Mouse (Mus musculus) bone marrow macrophage, adult 2 months (primary cell): ENCODE measurements at regions not wholly inside any gene's neighbourhood (a gene's known extent, or its start where the extent isn't known, plus 50 kb on each side); places are given as distances from the start of the nearest gene placed in this dataset.

Experiments
- H3K27ac ChIP-seq: 2 replicates; pipeline ENCODE4 v1.5.1; 2012; ENCODE audit warnings: low read depth, low read length; ENCODE audit not compliant: insufficient read depth
- H3K4me1 ChIP-seq: 2 replicates; pipeline ENCODE4 v1.6.1; 2012; ENCODE audit warnings: low read length; ENCODE audit not compliant: control insufficient read depth, insufficient read depth
- H3K4me3 ChIP-seq: 2 replicates; pipeline ENCODE4 v1.5.1; 2012; ENCODE audit warnings: mild to moderate bottlenecking, low read length, moderate library complexity; ENCODE audit not compliant: insufficient read depth
- CTCF ChIP-seq: IDR thresholded peaks from 2 replicates; pipeline ENCODE4 v1.5.1; 2012; ENCODE audit warnings: low read depth, mild to moderate bottlenecking, low read length, moderate library complexity
- POLR2A ChIP-seq: IDR thresholded peaks from 2 replicates; pipeline ENCODE4 v1.6.1; 2012; ENCODE audit warnings: mild to moderate bottlenecking, low read depth, low read length, borderline replicate concordance

GRCm38 (mm10) chr16:77328049-77328448 is 273.8 kb downstream of the Gm11146 start:
- Histone ChIP-seq H3K4me1 (peaks cover 13% of the 10 kb centered on the region), H3K27ac (peak overlapping the region; percentile 98), H3K4me3 (no peak overlapping the region)
- TF ChIP-seq CTCF (no peak), POLR2A (no peak)

- no peak for TF ChIP-seq CTCF
- no peak for TF ChIP-seq POLR2A
- Histone ChIP-seq H3K4me1 (peaks cover 14% of the 10 kb centered on the region), H3K4me3 (no peak overlapping the region), H3K27ac (no peak overlapping the region)
Observed at GRCm38 (mm10) chr16:77322338-77322737, 279.6 kb downstream of the Gm11146 start.

- Histone ChIP-seq H3K4me1 (peaks cover 25% of the 10 kb centered on the region), H3K27ac (peak overlapping the region; percentile 98), H3K4me3 (no peak overlapping the region)
- no peak for TF ChIP-seq CTCF
- no peak for TF ChIP-seq POLR2A
Observed at GRCm38 (mm10) chr16:77318150-77318549, 283.7 kb downstream of the Gm11146 start.

GRCm38 (mm10) chr16:77315354-77315753 is 286.5 kb downstream of the Gm11146 start:
- Histone ChIP-seq H3K4me3 (peak overlapping the region; percentile 26; the same call in 1 of the 2 replicates), H3K27ac (peak overlapping the region; percentile 100), H3K4me1 (peaks cover 32% of the 10 kb centered on the region)
- TF ChIP-seq CTCF (no peak), POLR2A (no peak)

GRCm38 (mm10) chr16:77313195-77313594 is 288.7 kb downstream of the Gm11146 start:
- peaks cover 21% of the 10 kb centered on the region for H3K4me1 ChIP-seq
- TF ChIP-seq CTCF (no peak), POLR2A (no peak)
- H3K27ac ChIP-seq = no peak overlapping the region; the same call in 1 of the 2 replicates
- H3K4me3 ChIP-seq = no peak overlapping the region

- peak overlapping the region; percentile 56 for H3K4me3 ChIP-seq
- peaks cover 5% of the 10 kb centered on the region for H3K4me1 ChIP-seq
- peak overlapping the region; percentile 93 for H3K27ac ChIP-seq
- TF ChIP-seq CTCF (no peak), POLR2A (no peak)
Observed at GRCm38 (mm10) chr16:77301270-77302171, 288.0 kb downstream of the Usp25 start.

- Histone ChIP-seq H3K27ac (peak overlapping the region; percentile 93), H3K4me3 (peak overlapping the region; percentile 28), H3K4me1 (peaks cover 5% of the 10 kb centered on the region)
- TF ChIP-seq POLR2A (no peak), CTCF (no peak)
Observed at GRCm38 (mm10) chr16:77300572-77301213, 287.2 kb downstream of the Usp25 start.

GRCm38 (mm10) chr16:77295574-77296355 is 282.3 kb downstream of the Usp25 start:
- Histone ChIP-seq H3K27ac (no peak overlapping the region), H3K4me3 (no peak overlapping the region), H3K4me1 (no peaks in the 10 kb centered on the region)
- no peak for TF ChIP-seq POLR2A
- TF ChIP-seq CTCF = no peak

GRCm38 (mm10) chr16:77292317-77292771 is 278.8 kb downstream of the Usp25 start:
- TF ChIP-seq POLR2A = no peak
- H3K4me3 ChIP-seq = no peak overlapping the region
- no peaks in the 10 kb centered on the region for H3K4me1 ChIP-seq
- no peak overlapping the region for H3K27ac ChIP-seq
